Mouse (Mus musculus) layer of hippocampus, adult 2 months (tissue): ENCODE results near the gene Shroom4. TPM values are rescaled to one million over a fixed set of nuclear protein-coding genes. Genes with fewer than 3 reads are reported as not detected.

Source experiments
- DNase-seq, 2 experiments: peaks; one replicate each; pipeline ENCODE4 v3.0.0; 2022; ENCODE audit warnings: low spot score in 2 of 2
- H3K27ac ChIP-seq: fragments of 200-600 bp; 2 replicates; pipeline ENCODE4 v1.8.1; 2022
- H3K4me3 ChIP-seq: fragments of 200-600 bp; 2 replicates; pipeline ENCODE4 v1.8.1; 2022; ENCODE audit warnings: mild to moderate bottlenecking
- CTCF ChIP-seq: fragments of 200-600 bp; conservative IDR thresholded peaks from 2 replicates; pipeline ENCODE4 v1.8.1; 2022; ENCODE audit warnings: antibody characterized with exemption, mild to moderate bottlenecking, moderate library complexity
- long read RNA-seq, 2 experiments: library from polyadenylated mRNA; stranded (forward); transcript quantifications; one replicate each; pipeline ENCODE4 v2.0.0; 2021; ENCODE audit warnings: borderline mapping rate in 2 of 2
- total RNA-seq, 2 experiments: library from RNA; stranded (reverse); gene quantifications; 2 replicates each; pipeline ENCODE4 v1.2.3; 2021

Shroom4 gene
- total RNA-seq = 1 to 10 TPM; 4.5 to 5.3 TPM
- long read RNA-seq, experiment 1, partial matches to known transcripts = 1 of 1 reads
- long read RNA-seq, experiment 1, other reads (novel, unspliced or antisense) = 0 of 1 reads
- long read RNA-seq, experiment 2, partial matches to known transcripts = 0 of 1 reads
- long read RNA-seq, experiment 2, other reads (novel, unspliced or antisense) = 1 of 1 reads

GRCm38 (mm10) chrX:6399626-6400397, at the start of gene Shroom4:
Gene Shroom4, plus strand, starts transcription at chrX:6399854.
- peak within 1 kb of the TSS; percentile 80 for H3K27ac ChIP-seq
- no peak for TF ChIP-seq CTCF
- H3K4me3 ChIP-seq = peak within 1 kb of the TSS; percentile 70
- peak; percentile 39 to 59 for DNase-seq

DNA sequence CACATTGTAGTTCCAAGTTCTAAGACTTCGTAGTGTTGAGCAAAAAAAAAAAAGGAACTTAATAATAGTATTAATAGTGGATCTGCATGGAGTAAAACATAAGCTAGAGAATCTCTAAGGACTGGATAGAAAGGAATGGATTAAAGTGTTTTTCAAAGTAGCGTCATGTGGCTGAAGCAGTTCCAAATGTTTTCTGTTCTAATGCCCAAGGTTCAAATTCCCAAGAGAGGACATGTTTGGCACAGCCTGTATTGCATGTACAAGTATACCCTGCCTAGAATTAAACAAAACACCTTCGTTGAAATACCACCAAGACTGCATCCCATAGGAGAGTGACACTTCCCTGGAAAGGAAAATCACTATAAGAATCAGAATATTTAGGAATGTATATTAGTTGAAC, 42.8 kb upstream of the Shroom4 start:
- Histone ChIP-seq H3K27ac (no peak overlapping the region), H3K4me3 (no peak overlapping the region)
- no peak for DNase-seq
- no peak for TF ChIP-seq CTCF

- TF ChIP-seq CTCF = no peak
- DNase-seq = no peak
- H3K27ac ChIP-seq = no peak overlapping the region
- no peak overlapping the region for H3K4me3 ChIP-seq
Observed at GRCm38 (mm10) chrX:6357503-6358114, 42.0 kb upstream of the Shroom4 start.

- Histone ChIP-seq H3K4me3 (no peak overlapping the region), H3K27ac (no peak overlapping the region)
- DNase-seq = no peak
- TF ChIP-seq CTCF = no peak
Observed at GRCm38 (mm10) chrX:6368822-6369221, 30.8 kb upstream of the Shroom4 start.

DNA sequence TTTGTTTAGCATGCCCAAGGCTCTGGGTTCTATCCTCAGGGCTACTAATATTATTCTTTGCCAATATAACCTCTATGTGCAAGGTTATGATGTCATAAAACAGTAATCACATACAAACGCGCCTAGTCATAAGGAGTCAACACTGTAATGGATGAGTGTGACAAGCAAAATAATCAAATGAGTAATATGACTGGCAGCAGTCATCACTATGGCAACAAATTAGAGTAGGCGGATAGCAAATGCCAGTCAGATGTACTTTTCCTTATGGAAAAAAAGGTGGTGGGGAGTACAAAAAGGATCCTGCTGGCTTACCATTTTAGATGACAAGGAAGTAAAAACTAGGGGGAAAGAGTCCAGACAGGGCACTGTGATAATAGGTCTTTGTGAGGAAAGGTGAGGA, 28.9 kb upstream of the Shroom4 start:
- DNase-seq = peak in 1 of 2 experiments; percentile 0
- TF ChIP-seq CTCF = no peak
- Histone ChIP-seq H3K27ac (no peak overlapping the region), H3K4me3 (no peak overlapping the region)

DNA sequence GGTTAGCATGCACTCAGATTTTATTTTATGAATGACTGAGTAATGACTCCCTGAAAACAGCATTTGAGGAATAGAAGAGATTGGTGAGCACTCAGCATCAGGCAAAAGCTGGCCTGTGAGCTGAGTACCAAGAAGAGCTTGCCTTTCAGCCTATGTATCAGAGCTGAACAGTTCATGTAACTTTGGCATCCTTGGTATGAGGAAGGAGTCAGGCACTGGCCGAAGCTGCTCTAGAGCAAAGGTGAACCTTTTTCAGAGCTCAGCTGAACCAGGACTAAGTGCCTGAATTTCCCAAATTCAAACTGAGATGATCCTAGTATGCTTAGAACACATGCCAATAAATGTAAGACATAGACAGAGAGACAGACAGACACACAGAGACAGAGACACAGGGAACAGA, 5.8 kb upstream of the Shroom4 start:
- DNase-seq = no peak
- Histone ChIP-seq H3K27ac (no peak overlapping the region), H3K4me3 (no peak overlapping the region)
- TF ChIP-seq CTCF = no peak

DNA sequence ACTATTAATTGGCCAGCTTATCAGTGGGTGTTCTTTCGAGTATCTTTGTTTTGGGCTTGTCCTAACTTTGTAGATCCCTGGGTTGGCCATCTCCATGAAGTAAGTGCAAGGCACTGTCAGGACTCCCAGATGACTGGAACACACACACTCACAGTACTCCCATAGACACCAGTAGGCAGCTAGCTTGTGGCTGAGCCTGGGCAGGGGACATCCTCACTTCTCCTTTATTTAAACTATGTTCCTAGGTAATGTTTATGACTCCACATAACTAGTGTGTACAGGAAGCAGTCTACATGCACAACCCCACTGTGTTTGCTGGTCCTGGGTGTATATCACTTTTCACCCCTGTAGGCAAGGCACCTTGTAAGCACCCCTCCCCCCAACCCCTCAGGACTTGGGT, 461 bp upstream of the Shroom4 start:
- Histone ChIP-seq H3K27ac (peak overlapping the region; percentile 80; the same call in 1 of the 2 replicates), H3K4me3 (peak overlapping the region; percentile 70)
- DNase-seq = no peak
- TF ChIP-seq CTCF = no peak

- peak in 1 of 2 experiments; percentile 7 for DNase-seq
- Histone ChIP-seq H3K4me3 (peak overlapping the region; percentile 70), H3K27ac (peak overlapping the region; percentile 80)
- no peak for TF ChIP-seq CTCF
Observed at GRCm38 (mm10) chrX:6400398-6401020, 855 bp downstream of the Shroom4 start.

DNA sequence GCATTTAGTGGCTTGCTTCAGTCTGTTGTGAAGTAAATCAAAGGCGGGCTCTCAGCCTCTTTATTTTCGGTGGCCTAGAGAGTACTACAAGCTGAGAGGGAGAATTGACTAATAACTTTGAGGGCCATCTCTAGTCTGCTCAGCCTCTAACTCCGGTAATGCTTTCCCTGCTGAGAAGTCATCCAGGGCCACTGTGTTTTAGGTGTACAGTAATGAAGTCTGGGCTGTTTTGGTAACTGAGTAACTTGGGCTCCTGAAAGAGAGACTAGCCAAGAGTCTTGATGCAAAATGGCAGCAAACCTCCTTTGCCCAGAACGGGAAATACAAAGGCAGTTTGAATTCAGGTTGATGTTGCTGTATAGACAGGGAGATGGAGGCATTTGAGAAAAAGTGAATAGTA, 3.3 kb downstream of the Shroom4 start:
- no peak for DNase-seq
- H3K27ac ChIP-seq = no peak overlapping the region
- no peak for TF ChIP-seq CTCF

GRCm38 (mm10) chrX:6409114-6409513, 9.5 kb downstream of the Shroom4 start:
- no peak overlapping the region for H3K4me3 ChIP-seq
- TF ChIP-seq CTCF = no peak
- no peak overlapping the region for H3K27ac ChIP-seq
- DNase-seq = no peak

More for the DNA sequence above, 3.3 kb downstream of the Shroom4 start:
- no peak overlapping the region for H3K4me3 ChIP-seq

GRCm38 (mm10) chrX:6415412-6415811, 15.8 kb downstream of the Shroom4 start:
- Histone ChIP-seq H3K27ac (no peak overlapping the region), H3K4me3 (no peak overlapping the region)
- no peak for TF ChIP-seq CTCF
- no peak for DNase-seq

DNA sequence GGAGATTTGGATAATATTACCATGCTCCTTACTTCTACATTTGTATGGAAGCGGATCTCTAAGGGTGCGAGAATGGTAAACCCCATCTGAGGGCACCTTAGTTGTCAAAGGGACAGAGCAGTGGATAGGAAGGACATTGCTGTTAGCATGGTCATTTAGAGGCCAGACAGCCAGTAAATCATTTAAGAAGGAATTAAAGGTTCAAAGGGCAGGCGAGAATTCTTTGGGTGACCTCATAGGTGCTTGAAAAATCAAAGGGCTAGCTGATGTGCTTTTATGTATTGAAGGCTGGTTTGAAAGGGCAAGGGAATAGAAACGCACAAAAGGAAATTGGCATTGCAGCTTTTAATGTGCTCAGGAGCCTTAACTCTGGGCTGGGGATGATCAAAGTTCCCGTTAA, 16.3 kb downstream of the Shroom4 start:
- no peak for DNase-seq
- no peak for TF ChIP-seq CTCF
- Histone ChIP-seq H3K27ac (no peak overlapping the region), H3K4me3 (no peak overlapping the region)

GRCm38 (mm10) chrX:6418140-6418539, 18.5 kb downstream of the Shroom4 start:
- no peak for TF ChIP-seq CTCF
- Histone ChIP-seq H3K27ac (no peak overlapping the region), H3K4me3 (no peak overlapping the region)
- no peak for DNase-seq

- no peak for DNase-seq
- no peak for TF ChIP-seq CTCF
- Histone ChIP-seq H3K4me3 (no peak overlapping the region), H3K27ac (no peak overlapping the region)
Observed at GRCm38 (mm10) chrX:6435260-6435659, 35.6 kb downstream of the Shroom4 start.
